Mouse (Mus musculus) kidney, adult 11 months (tissue): ENCODE data around the gene Pcp2.

Experiments used
- DNase-seq: peaks from one replicate; pipeline ENCODE4 v3.0.0; 2022

Gene Pcp2

GRCm38 (mm10) chr8:3625445-3625844 is at the start of gene Pcp2:
TSS of gene Pcp2 (minus strand) at chr8:3625545.
- DNase-seq, result no peak

- no peak for DNase-seq
Observed at GRCm38 (mm10) chr8:3674671-3675070, 49.3 kb upstream of the Pcp2 start.

DNA sequence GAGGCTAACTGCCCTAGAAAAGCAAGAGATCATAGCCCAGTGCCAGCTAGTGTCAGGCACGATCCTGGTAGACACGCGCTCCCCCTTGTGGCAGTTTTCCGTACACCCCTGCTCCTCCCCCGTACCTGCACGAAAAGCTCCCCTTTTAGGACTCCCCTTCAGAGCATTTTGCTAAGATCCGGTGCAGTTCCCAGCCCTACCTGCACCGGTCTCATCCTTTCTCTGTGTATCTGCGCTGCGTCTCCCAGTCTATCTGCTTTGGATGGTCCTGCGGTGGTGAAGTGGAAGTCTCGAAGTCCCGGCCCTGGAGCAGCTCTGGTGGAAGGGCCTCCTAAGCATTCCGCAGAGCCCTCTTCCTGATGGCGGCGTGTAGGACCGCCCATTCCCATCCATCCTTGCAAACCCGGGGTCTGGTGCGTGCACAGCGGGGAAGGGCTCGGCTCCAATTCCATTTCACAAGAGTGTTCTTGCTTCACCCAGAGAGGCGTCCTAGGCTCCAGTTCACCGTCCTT is 46.7 kb upstream of the Pcp2 start, which contains the start of gene Fcor:
Gene Fcor (minus strand): TSS at position 383 of the 512 bp plus-strand sequence.
- peak; percentile 78 for DNase-seq

GRCm38 (mm10) chr8:3670388-3670787 is 45.0 kb upstream of the Pcp2 start:
- no peak for DNase-seq

DNA sequence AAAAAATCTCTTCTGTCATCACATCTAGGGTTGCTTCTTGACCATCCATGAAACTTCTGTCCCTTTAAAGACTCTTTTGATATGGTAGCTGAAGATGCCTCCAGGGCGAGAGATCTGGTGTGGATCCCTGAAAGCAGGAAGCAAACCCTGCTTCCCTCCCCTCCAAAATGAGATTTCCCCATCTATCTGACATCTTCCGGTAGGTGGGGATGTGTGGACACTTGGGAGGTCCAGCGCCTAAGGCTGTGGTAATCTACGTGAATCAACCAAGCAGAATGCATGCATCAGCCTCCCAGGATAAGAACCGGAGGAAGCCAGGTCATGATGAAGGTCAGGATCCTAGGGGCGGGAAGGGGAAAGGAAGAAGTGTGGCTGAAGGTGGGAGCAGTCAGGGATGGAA is 40.2 kb upstream of the Pcp2 start, which contains the start of gene Mcemp1:
Gene Mcemp1 (plus strand): TSS at position 248 of the 400 bp plus-strand sequence.
- no peak for DNase-seq

- no peak for DNase-seq
Observed at GRCm38 (mm10) chr8:3664405-3664804, 39.1 kb upstream of the Pcp2 start.

- no peak for DNase-seq
Observed at GRCm38 (mm10) chr8:3660889-3661288, 35.5 kb upstream of the Pcp2 start.

GRCm38 (mm10) chr8:3656725-3657381 is 31.5 kb upstream of the Pcp2 start:
- DNase-seq, result no peak

GRCm38 (mm10) chr8:3655526-3655925 is 30.2 kb upstream of the Pcp2 start, which contains the start of gene Retn:
TSS of gene Retn (plus strand) at chr8:3655770.
- DNase-seq, result no peak

GRCm38 (mm10) chr8:3654726-3655508 is 29.6 kb upstream of the Pcp2 start:
- no peak for DNase-seq

GRCm38 (mm10) chr8:3652845-3653244 is 27.5 kb upstream of the Pcp2 start:
- no peak for DNase-seq

DNA sequence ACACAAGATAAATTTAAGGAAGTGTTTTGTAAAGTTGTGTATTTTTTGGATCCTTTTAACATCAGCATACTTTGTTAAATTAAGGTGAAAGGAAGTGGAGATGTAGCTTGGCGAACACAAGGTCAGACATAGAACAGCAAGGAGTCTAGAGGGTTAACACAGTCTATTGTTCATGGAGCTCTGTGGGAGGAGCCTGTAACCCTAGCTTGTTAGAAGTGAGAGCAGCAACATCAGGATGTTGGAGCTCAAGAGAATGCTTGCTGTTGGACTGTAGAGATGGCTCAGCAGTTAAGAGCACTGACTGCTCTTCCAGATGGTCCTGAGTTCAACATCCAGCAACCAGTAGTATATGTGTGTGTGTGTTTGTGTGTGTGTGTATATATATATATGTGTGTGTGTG is 23.6 kb upstream of the Pcp2 start:
- DNase-seq, result no peak

DNA sequence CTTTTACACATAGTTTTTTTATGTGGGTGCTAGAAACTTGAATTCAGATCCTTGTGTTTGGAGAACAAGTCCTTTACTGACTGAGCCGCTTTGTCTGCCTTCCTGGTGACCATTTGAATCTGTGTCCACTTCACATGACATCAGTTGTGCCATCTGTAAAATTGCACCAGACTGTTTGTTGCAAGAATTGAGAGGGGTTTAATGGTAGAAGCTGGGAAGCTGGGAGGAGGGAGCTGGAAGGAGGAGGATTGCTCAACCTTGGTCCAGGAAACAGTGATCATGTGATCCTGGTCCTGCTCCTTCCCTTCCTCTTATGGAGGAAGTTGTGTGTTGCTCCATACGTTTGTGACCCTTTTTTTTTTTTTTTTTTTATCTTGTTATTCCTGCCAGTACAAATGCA is 22.9 kb upstream of the Pcp2 start:
- no peak for DNase-seq

DNA sequence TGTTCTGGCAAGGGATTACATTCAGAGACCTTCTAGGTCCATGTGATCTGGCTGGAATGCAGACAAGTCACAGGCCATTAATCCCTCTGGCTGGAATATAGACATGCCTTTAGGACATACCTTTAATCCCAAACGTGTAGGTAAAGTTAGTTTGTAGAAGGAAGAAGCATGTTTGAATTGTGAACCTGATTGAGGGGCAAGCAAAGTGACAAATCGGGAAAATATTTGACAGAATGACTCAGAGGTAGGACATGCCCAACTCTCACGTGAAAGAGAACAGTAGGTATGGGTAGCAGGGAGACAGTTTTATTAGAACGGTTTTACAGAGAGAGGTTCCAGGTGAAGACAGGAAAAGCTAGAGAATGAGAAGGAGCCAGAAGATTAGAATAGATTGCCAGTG is 22.2 kb upstream of the Pcp2 start:
- DNase-seq, result no peak

GRCm38 (mm10) chr8:3646824-3647531 is 21.6 kb upstream of the Pcp2 start:
- DNase-seq, result no peak

GRCm38 (mm10) chr8:3645804-3646203 is 20.5 kb upstream of the Pcp2 start:
- DNase-seq, result peak; percentile 64

DNA sequence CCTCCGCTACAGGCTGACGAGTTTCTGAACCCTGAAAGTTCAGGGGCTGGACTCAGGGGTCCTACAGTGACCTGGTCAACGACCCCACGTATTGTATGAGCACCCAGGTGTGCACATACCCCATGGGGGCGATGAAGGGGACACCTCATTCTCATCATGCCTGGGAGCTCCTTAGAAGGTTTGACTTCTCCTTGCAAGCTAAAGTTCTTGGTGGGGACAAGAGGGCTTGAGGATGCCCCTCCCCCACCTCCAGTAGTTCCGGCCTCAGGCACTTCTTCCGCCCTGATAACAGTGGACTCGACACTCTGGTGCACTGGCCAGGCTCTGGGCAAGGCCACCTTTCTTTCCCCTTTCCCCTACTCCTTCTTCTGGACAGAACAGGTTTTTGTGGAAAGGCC is 6.1 kb upstream of the Pcp2 start:
- DNase-seq, result no peak

DNA sequence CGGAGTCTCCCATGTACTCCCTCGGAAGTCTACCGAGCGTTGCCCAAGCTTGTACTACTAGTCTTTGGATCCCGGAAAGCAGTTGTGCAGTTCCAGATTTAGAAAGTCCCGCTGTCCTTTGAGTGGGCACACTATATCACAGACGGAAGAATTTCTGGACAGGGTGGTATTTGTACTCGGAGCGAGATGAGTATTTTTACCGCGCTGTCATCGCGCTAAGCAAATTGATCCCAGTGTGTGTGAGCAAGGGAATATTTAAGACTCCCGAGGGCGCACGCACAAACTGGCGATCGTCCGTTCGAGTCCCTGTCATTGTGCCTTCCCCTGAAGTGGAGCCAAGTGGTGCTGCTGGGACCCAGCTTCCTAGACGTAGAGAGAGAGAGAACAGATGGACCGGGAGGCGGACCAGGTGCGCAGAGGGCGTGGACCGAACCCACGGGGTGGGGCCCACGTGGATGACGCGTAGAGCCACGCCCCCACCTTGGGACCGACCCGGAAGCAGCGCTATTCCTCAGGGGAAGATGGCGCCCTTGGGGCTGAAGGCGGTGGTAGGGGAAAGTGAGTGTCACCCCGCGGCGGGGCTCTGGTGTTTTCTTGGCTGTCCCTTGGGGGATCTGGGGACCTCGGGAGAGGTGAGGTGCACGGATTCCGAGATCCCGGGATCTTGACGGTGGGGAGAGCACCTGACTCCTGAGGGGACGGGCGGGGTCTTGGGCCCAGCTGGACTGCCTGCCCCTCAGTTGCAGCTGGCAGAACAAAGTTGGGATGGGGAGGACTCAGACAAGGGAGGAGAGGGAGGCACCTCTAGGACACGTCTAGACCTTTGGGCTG is 5.5 kb upstream of the Pcp2 start, which contains the start of gene Stxbp2:
Gene Stxbp2 (plus strand): TSS at position 309 of the 831 bp plus-strand sequence.
- peak; percentile 83 for DNase-seq

- DNase-seq, result peak; percentile 42
Observed at GRCm38 (mm10) chr8:3628014-3628413, 2.7 kb upstream of the Pcp2 start.

GRCm38 (mm10) chr8:3626971-3627370 is 1.6 kb upstream of the Pcp2 start:
- no peak for DNase-seq

GRCm38 (mm10) chr8:3622119-3622518 is 3.2 kb downstream of the Pcp2 start:
- DNase-seq, result no peak
